Mouse (Mus musculus): ENCODE measurements around the gene Atf3.

- no peak for TF ChIP-seq CTCF (IDR thresholded peaks at IDR 0.05; ENCODE audit: control insufficient read depth, insufficient read depth, low read length)
- TF ChIP-seq POLR2A (IDR thresholded peaks at IDR 0.05; ENCODE audit: borderline replicate concordance, control insufficient read depth, low read depth, low read length) = no peak
Measured at GRCm38 (mm10) chr1:191220588-191220987, 2.7 kb upstream of the Atf3 start.
